Mouse (Mus musculus) mesoderm, embryonic 11.5 days (tissue): Measurements from ENCODE around the gene Dnase1l3.
A peak's percentile ranks its signal among the peaks of the same experiment; 100 is the strongest.

ENCODE experiments used
- DNase-seq: peaks from one replicate; pipeline ENCODE4 v3.0.0-alpha.2; 2012; ENCODE audit warnings: low read depth, low spot score

Gene Dnase1l3

DNA sequence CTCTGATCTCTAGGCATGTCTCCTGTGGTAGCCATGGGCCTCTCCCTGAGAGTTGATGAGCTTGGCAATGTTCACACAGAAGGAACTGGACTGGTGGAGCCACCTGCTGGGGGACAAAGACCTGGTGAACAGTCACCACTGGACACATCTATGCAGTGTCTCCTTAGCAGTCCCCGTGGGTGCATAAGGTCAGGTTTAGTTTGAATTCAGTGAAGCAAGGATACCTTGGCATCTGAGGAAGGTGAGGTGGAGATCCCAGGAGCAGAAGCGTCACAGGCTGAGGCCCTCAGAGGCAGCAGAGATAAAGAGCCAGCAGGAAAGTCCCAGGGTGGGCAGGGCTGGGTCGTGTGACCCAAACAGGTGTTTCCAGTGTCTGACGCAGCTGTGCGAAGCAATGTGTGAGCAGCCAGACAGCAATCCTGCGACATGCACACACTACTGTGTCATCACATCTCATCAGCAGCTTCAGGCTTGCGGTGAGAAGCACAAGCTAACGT, at the start of gene Dnase1l3:
Dnase1l3 (minus strand) TSS at position 303 of the 497 bp plus-strand sequence.
- DNase-seq: no peak

DNA sequence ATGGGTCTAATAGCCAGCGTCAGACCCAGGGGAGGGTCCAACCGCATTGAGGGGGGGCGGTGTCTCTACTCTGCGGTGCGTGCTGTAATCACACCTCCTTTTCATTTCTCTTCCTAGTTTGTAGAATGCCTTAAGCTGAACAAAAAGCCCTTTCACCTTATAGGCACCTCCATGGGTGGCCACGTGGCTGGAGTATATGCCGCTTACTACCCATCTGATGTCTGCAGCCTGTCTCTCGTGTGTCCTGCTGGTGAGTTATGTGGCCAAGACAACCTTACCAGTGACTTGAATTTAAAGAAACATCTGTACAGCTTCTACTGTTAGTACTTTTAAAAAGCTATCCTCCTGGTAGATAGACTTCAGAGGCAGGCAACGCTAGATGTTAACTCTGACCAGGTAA, 48.2 kb upstream of the Dnase1l3 start:
- DNase-seq: no peak

DNA sequence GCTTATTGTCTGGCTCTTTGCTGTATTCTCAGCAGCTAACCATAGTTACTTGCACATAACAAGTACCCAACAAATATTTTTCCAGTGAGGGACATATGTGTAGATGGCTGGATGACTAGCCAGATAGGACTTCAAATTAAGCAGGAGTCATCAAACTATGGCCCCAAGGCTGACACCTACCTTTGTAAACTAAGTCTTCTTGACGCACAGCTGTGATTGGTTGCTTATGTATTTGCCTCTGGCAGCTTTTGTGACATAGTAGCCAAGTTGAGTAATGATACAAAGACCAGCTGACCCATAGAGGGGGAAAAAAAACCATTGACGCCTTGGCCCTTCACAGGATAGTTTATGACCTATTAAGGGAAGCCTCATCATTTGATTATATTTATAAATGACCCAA, 47.7 kb upstream of the Dnase1l3 start:
- no peak for DNase-seq

DNA sequence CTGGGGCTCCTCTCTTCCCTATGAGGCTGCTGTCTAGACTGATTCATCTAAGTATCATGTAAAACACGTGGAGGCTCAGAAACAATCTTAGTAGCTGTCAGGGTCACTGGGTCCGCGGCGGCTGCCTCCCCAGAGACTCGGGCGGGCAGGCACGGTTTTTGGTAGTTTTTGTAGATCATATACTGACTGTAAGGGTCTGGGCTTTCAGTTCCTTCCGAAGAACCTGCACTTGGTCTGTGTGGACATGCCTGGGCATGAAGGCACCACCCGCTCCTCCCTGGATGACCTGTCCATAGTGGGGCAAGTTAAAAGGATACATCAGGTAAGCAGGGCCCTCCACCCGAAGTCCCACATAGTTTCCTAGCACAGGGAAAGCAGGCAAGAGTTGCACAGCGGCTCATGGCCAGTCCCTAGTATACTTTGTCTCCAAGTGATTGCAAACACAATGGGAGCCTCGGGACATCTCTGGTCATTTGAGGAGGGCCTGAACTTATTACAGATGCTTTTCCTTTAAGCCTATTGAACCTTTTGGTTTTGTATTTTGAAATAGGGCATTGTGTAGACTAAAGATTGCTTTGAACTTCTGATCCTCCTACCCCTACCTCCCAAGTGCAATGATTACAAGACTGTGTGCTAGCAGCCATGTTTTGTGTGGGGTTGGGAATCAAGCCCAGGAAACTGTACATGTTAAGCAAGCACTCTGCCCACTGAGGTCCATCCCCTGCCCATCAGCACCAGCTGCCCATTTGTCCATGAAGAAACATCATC, 46.7 kb upstream of the Dnase1l3 start:
- DNase-seq: no peak

DNA sequence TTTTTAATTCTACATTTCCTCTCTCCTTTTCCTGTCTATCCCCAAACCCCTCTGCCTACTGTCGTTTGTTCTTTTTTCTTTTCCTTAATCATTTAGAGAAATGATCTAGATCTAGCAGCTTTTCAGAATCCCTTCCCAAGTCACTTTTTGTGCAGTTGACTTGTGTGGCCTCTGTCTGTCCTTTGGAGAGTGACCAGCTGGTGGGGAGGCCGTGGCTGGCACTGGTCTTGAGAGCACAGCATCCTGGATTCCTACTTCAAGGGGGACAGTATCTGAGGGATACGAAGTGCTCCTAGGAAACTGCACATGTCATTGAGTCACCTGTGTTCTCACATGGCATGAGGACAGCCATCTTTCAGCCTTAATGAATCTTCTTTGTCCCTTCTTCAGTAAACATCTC, 45.8 kb upstream of the Dnase1l3 start:
- DNase-seq: no peak

DNA sequence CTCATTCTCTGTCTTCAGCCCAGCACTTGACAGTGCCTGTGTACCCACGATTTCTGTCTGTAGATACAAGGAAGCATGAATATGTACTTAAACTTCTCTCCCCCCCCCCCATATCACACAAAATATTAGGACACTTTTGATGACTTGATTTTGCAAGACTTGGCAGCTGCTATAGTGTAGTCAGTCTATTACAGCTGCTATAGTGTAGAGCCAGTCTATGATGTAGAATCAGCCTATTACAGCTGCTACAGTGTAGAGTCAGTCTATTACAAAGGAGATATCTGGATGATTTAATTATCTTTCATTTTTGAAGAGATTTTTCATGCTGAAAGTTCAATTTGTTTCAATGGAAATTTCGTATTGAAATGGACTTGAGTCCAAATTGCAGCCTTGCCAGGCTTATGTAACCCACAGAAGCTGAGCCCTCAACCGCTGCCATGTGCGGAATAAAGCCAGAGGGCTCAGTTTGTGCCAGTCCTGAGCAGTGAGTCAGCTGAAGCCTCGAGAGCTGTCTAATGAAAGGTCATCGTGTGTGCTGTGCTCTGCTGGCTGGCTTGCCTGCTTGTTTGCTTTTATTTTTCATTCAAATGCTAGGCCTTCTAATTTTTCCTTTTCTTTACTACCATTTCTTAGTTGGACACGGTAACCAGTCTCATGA, 44.5 kb upstream of the Dnase1l3 start:
- no peak for DNase-seq

DNA sequence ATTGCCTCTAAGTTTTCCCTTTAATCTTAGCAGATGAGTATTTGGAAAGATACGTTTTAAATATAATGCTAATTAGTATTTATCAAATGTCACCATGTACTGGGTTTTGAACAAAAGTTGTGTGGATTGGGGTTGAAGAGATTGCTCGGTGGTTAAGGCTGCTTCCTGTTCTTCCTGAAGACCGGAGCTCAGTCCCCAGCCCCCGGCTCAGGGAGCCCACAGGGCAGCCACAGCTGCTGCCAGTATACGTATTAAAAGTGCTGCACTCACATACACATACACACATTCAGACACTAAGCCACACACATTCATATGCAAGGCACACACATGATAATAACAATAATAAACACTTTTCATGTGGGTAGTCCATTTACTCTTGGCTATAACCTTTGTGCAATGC, 43.8 kb upstream of the Dnase1l3 start:
- DNase-seq: no peak

DNA sequence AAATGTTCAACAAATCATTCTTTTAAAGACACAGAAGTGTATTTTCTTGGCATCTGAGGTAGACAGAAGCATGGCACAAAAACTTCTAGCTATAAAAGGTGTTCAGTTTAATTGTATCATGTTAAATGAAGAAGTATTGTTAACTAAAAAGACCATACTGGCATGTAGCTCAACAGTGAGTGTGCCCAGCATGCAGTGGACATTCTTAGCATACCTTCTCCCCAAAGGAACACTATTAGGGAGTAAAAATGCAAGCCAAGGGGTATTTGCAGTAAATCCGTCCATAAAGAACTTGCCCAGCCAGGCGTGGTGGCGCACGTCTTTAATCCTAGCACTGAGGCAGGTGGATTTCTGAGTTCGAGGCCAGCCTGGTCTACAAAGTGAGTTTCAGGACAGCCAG, 42.0 kb upstream of the Dnase1l3 start:
- peak; percentile 11 for DNase-seq

DNA sequence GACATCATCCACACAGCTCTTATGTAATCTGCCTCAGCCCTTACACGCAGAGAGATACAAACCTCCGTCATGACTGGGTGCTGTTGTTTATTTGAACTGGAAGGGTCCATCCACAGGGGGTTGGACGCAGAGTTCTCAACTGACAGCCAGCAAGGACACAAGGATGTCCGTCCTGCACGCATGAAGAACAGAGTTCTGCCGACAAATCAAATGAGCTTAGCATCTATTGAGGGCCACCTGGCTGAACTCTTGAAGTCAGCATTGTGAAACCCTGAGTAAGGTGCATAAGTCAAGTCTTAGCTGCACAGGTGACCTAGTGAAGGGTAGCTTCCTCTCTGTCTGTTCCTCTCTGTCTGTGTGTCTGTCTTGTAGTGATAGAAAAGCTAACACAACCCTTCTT, 41.6 kb upstream of the Dnase1l3 start:
- no peak for DNase-seq

DNA sequence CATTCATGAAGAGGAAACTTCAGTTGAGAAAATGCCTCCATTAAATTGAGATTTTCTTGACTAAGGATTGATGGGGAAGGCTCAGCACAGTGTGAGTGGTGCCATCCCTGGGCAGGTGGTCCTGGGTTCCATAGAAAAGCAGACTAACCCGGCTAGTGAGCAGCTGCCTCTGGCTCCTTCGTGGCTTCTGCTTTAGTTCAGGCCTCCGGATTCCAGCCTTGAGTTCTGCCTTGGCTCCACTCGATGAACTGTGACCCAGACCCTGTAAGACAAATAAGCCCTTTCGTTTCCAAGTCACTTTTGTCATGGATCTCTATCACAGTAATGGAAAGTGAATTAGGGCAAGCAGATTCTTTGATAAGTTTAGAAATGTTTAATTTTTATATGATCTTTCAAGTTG, 40.2 kb upstream of the Dnase1l3 start:
- no peak for DNase-seq

DNA sequence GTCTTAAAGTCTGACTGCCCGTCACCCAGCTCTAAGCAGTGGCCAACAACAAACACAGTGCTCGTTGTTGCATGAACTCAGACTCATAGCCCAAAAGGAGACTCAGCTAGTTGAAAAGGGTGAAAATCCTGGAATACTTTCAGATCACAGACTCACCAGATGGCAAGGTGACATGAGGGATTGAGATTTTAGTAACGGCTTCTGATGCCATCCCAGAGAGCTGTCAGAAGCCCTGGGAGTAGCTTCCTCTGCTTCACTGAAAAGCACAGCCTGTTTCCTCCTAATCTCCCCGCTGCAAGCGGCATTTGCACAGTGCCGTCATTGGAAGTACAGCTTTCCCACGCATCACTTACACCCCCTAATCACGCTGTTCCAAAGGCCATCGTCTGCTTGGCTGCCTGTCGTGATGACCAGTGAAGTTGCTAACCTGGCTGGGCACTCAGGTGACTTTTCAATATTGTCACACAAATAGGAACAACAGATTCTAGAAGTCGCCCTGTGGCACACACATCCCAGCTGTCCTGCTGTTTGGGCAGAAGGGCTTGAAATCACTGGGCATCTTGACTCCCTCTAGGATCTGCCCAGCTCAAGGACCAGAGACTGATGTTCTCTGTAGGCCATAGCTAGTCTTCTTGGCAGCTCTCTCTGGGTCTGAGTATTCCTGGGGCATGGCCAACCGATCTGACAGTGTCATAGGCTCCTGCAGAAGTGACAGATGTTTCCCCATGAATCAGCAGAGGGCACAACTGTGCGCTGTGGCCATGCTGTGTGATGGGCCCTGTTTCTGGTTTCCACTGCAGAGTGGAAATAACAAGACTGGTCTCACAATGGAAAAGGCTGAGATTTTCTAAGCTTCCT, 37.9 kb upstream of the Dnase1l3 start:
- no peak for DNase-seq

DNA sequence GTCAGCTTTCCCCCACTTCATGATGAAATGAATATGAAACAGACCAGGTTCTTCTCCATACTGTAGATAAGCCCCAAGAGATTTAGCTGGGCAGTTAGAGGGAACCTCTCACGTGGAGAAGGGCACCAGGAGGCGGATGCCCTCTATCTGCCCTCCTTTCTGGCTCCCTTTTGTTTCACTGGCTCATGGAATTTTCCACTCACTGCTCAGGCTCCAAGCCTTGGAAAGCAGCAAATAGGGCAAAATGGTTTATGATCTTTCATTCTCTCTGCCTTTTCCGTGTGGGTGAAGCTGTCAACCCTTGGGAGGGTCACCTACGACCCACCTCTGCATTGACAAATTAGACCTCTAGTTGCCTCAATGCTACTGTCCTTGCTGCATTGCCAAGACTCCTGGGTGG, 36.2 kb upstream of the Dnase1l3 start:
- DNase-seq: no peak

DNA sequence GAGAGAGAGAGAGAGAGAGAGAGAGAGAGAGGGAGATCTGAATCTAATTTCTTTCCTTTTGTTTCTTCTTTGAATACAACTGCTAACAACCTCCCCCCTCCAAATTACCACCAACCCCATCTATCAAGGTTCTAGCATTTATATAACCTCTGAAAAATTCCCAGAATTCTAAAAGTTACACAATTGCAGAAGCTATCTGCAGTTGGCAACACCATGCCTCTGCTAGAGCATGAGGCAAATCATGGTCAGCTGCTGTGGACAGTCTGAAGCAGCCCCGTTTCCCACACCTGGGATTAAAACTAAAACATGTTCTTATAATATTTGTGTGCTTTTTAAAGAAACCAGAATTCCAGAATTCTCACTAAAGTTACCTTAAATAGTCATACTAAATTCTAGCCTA, 35.4 kb upstream of the Dnase1l3 start:
- DNase-seq: no peak

DNA sequence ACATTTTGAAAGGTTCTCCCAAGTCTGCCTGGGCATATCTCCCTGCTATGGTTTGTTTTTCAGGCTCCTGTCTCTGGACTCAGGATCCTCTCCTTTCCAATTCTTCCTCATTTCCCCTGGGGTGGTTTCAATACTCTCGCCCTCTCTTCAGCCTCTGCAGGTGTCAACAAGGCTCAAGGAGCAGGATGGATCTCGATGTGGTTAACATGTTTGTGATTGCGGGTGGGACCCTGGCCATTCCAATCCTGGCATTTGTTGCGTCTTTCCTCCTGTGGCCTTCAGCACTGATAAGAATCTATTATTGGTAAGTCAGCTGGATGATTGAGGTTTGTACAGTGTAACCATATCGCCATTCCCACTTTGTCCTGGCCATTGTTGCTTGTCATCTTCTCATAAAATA, 33.7 kb upstream of the Dnase1l3 start:
- DNase-seq: no peak

DNA sequence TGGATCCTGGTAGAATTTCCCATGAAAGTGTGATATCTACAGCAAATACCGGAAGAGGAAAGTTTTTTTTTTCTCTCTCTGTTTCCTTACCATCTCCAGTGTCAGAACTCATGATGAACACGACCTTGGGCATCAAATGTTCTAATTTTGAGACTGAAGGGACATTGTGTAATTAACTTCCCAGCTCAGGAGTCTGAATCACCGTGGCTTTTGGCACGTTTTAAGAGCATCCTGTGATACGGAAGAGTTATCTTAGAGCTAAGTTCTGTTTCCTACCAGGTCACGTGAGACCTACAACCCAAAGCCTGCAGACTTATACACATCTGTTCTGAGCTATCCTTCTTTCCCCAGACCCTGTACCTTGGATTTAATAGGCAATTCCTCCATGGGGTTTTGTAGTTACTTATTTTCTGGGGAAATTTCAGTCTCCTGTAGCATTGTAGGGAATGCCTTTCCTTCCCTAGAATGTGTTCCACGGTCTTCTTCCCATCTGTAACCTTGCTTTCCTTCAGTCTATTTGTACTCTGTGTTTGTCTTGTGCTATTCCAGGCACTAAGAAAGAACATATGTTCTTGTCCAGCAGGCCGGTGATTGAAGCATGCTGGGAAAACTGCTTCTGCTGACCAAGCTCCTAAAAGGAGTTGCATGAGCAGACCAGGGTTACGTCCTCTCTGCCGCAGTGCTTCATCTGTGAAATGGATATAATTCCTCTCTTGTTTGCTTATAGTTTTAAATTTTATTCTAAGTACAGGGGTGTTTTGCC, 32.6 kb upstream of the Dnase1l3 start:
- DNase-seq: no peak

DNA sequence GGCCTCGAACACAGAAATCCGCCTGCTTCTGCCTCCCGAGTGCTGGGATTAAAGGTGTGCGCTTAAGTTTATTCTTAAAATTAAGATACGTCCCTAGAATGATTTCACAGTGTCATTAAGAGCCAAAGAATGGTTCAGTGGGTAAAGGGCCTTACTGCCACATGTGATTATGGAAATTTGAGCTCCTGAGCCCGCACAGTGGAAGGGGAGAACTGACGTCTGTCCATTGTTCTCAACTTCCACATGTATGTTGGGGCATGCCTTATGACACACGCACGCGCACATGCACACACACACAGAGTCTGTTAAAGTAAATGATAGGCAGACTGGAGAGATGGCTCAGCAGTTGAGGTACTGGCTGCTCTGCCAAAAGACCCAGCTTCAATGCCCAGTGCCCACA, 30.6 kb upstream of the Dnase1l3 start:
- DNase-seq: no peak

DNA sequence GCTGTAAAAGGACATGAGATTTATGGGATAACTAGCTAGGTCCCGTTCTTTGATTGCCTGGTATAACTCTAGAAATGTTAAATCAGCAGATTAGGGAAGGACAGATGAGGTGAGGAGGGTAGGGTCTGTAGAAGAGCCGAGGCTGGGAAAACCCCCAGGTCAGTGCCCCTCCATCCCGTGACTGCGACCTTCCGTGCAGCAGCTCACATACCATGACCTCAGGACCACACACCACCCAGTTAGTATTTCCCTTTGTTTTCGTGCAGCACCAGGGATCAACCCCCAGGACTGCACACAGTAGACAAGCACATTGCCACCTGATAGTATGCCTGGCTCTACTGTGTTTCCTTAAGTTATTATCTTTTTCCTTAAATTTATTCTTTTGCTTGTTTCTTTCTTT, 30.1 kb upstream of the Dnase1l3 start:
- DNase-seq: no peak

DNA sequence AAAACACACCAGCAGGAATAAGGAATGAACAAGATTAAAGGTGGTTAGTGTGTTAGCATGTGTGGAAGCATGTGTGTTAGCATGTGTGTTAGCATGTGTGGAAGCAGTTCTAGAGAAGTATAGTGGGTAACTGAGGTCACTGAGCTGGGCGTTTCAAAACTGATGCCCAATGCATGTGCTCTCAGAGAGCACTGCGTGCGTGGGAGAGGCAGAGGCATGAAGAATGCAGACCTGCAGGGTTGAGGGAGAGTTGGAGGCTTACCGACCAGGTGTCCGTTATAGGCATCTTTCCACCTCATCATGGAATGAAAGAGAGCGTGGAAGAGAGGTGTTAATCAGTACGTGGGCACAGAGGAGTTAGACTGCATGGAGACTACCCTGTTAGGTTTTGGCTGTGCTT, 26.2 kb upstream of the Dnase1l3 start:
- DNase-seq: no peak

DNA sequence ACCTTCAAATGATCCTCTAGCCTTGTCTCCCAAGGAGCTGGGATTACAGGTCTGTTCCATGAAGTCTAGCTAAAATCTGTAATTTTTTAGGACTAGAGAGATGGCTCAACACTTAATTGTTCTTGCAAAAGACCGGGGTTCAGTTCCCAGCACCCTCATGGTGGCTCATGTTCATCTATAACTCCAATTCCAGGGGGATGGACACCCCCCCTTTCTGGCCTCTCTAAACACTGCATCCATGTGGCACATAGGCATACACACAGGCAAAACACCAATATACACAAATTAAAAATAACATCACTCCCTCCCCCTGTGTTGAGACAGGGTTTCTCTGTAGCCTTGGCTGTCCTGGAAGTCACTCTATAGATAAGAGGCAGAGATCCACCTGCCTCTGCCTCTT, 25.6 kb upstream of the Dnase1l3 start:
- no peak for DNase-seq

DNA sequence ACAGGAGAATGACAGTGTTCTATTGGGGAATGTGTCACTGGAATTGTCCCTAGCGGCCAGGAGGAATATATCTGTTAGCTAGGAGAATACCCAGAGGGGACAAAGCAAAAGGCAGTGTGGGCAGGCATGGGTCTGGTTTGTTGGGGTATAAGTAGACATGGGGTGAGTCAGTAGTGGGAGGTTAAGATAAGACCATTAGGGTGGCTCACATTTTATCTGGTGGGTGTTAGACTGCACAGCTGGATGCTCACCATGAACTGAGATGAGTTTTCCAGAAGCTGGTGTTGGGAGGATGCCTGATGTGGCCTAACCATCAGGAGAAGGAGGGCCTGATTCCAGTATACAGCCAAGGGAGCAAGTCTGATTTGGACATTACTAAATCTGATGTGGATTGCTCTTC, 22.6 kb upstream of the Dnase1l3 start:
- no peak for DNase-seq

DNA sequence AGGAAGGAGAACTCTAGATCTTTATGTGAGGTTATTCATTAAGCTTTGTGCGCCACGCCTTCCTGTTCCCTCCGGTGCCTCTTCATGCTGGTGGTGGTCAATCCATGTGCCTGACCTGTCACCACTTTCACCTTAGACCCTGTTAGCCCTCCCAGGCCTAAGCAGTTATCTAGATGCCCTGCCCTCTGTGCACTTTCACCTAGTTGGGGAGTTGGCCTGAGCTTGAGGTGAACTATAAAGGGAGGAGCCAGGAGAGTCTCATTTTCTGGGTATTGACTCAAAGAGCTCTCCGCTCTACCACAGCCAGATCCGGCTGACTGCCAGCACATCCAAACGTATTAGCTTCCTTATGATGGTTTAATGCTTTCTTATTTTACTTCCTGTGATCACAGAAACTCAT, 21.9 kb upstream of the Dnase1l3 start:
- DNase-seq: no peak

DNA sequence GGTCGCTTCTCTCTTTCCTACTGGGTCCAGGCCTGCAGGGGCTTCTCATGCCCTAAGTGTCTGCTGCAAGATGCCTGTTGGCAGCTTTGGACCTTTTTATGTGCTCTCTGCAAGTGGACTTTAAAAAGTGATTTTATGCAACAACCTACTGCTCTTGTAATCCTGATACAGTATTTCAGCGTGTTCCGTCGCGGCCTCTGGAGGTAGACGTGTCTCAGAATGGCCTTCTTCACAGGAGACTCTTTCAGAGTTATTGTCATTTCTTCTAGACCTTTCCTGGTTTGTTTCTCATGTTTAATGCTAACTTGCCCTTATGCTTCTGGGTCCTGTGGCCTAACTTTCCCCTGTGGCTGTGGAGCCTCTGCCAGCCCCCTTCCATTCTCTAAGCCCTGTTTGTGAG, 21.4 kb upstream of the Dnase1l3 start:
- no peak for DNase-seq
